Mouse (Mus musculus) cerebellum, adult 9-11 months (tissue): ENCODE measurements around the gene Ufm1.

ENCODE experiments used
- DNase-seq: peaks from one replicate; pipeline ENCODE4 v3.0.0; 2022

The Ufm1 gene

DNA sequence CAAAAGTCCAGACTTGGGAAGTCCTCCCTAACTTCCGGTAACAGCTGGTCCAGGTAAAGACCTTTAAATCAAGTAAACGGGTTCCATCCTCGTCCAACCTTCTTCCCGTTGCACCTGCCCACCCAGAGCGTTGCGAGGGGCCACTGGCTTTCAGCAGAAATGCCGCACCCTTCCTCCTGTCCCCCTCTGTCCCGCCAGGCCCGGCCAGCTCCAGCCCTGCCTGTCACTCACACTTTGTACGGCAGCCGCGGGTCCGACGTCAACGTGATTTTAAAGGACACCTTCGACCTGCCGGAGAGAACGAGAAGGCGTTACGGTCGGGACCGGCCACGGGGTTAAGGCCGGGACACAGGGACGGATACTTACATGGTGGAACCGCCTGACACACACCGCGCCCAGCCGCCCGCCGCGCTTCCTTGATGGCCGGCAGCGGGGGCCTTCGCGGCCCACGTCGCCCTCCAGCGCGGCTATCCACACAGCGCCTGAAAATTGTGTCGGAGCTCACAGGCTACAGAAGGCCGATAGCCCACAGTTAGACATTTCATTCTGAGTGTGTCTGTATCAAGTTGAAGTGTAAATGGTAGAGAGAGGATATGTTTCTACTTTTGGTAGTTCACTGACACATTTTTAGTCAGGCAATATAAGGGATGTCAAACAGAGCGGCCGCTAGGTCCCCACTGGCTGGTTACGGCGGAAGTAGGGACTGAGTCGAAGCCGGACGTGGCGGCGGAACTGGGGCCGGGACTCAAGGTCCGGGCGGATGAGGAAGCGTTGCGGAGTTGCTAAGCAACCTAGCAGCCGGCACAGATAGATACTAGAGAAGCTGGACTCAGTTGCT, at the start of gene Ufm1:
Ufm1 (minus strand) TSS at position 448 of the 838 bp plus-strand sequence.
- peak; percentile 95 for DNase-seq

DNA sequence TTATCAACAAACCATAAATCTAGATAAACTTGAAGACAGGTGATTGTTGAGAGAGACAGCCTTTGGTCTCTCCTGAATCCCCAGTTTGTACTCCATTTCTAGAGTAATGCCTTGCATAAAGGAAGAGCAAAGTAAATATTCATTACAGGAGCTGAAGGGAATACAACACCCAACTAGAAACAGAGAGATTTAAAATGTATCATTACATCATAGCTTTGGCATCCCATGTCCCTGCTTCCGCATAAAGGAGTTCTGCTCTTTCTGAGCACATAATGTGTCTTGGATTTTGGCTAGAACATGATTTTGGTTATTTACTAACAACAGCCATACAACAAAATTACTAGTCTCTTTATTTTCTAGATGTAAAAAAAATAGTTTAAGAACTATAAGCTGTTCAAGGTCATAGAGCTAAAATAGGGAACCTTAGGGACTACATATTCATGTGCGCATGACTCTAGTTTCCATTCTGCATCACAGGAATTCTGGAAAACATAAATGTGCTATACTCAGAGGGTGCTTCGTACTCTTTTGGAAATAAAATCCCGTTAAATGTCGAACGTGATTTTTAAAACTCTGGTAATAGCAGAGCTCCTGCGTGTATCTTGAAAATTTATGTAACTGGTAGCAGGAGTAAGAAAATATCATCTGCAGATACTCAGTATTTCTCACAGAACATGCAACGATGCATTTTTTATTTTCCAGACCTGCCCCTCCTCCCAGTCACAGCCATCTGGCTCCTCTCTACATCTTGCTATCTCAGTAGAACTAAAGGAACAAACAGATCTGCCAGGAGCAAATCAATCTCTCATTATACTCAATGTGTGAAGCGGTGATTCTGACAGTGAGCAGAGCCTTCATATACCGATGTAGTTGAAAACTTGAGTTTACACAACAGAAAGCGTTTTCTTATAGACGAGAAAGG, 27.2 kb upstream of the Ufm1 start:
- DNase-seq = no peak

DNA sequence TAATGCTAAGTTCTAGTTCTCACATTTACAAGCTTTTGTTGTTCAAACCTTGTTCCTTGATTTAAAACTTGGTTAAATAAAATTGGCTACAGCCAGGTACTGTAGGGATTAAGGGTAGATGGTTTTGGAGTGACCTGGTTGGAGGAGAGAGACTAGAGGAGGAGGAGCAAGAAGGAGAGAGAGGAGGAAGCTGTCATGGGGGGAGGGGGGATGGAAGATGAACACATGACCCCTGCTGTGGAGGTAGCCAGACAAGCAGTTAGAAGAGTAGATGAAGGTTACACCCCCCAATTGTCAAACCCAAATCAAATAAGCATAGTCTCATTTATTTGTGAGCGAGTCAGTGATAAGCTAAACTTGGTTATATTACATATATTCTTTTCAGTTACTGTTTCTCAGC, 8.0 kb upstream of the Ufm1 start:
- no peak for DNase-seq

DNA sequence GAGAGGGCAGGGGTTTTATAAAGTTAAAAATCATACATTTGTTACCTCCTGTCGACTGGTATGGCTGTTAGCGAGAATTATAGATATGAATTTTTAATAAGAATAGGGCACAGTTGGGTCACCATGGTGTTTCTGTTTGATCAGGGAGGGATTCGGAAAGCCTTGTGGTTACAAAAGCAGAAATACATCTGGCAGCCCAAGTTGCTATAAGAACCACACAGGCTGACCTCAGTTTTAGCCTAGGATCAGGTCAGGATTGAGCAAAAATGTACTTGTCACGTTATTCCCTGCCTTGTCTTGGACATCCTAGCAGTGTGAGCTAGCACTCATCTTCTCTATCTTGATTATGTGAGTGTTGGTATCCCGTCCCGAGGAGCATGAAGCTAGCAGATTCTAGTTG, 6.9 kb upstream of the Ufm1 start:
- DNase-seq = no peak

DNA sequence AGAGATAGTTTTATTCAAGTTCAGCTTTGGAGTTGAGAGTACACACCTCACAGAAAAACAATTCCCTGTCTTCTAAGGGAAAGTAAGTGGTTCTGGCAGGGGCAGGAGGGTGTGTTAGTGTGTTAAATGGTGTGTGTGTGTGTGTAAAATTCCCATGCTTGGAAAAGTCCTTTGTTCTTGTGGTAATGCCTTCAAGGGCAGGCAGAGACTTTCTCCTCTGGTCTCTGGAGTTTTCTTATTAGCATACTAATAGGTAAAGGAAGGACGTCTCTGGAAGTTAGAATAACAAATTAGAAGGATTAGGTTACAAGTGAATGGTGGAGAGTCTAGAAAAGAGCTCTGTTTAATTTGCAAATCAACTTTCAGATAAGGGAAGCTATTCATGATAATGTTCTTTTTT, 5.6 kb upstream of the Ufm1 start:
- no peak for DNase-seq

DNA sequence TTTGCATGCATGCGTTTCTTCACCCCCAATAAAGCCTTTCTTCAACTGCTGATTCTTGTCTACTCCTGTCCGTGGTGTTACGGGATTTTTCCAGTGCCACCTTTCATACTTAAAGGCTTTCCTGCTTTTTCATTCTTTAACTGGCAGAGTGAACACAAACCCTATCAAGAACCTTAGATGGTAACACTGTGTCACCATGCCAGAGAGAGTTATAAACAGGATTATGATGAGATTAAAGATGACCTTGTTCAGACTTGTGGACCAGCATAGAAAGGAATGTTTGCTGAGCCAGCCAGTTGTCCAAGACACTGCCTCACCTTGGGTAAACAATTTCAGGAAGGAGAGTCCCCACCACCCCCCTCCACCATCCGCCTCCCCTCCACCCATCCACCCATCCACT, 4.6 kb upstream of the Ufm1 start:
- no peak for DNase-seq

DNA sequence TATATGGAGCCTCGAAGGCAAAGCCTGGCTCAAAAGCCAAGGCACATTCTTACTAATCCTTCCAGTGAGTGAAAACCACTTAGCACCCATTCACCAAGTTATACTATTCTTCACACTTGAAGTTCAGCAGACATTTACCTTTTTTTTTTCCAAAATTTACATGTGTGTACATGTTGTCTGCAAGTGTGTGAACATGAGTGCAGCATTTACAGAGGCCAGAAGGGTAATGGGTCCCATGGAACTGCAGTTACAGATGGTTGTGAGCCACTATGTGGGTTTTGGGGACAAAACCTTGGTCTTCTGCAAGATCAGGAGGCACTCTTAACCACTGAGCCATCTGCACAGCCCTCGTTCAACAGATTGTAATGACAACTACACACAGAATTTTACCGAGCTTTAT, 8.8 kb downstream of the Ufm1 start:
- no peak for DNase-seq

DNA sequence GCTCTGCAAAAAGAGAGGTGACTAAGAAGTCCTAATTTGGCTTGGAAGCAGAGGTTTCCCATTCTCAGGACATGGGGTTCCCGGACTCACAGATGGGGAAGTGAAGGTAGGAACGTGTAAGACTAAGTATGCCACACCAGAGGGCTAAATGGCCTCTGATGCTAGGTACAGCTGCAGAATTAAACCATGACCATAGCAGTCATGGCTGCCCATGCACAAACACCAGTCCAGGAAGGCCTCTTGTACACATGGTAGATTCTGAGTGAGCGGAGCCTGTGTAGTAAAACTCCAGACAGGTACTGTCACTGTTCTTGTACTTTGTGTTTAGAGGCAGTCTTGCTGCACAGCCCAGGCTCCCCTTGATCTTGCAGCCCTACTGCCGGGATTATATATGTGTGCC, 9.4 kb downstream of the Ufm1 start:
- no peak for DNase-seq

DNA sequence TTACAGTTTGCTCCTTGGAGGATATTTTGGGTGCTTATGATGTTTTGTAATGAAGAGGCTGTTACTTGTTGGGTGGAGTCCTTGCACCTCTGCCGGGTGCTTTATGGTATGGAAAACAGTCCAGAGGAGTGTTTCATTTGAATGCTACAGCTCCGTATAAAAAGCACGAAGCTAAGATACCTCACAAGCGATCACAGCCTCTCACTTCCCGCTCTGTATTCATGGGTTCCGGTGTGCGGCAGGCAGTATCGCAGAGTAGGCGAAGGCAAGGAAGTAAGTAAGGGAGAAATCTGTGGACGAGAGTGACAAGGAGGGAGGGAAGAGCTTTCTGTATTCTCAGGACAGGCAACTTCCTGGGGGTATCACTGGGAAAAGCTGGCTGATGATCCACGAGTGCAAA, 15.4 kb downstream of the Ufm1 start:
- no peak for DNase-seq

DNA sequence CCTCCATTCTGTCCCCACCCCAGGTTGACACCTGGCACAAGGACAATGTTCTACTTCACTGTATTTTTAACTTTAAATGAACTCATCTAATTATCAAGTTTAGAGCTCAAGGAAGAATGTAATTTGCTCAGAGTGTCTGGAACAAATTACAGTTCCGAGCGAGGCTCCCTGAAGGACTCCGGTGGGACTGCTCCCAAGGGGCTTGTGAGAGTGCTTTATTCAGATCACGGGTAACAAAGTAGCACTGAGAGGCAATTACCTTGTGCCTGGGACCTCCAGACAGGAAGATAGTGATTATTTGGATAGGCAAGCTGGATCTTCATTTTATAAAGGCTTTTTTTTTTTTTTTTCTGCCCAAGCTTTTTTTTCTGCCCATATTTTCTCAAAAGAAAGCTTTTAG, 15.9 kb downstream of the Ufm1 start:
- no peak for DNase-seq

DNA sequence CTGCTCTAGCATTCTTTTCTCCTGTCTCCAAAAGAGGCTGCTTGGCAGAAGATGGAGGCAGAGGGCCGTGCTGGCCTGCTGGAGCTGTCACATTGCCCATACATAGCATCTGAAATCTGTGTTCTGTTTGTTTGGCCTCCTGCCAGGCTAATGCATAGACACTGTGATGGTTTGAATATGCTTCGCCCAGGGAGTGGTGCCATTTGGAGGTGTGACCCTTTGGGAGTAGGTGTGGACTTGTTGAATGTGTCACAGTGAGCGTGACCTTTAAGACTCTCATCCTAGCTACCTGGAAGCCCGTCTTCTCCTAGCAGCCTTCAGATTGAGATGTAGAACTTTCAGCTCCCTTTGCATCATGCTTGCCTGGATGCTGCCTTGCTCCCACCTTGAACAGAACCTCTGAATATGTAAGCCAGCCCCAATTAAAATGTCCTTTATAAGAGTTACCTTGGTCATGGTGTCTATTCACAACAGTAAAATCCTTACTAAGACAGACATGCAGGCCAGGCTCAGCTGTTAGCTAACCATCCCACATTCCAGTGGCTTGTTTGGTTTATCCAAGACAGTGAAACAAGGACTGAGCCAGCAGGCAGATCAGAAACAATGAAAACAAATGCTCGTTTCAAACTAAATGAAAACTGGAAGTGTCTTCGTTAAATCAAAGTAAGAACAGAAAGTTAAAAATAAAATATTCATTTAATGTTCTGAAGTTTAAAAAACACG, 17.3 kb downstream of the Ufm1 start:
- DNase-seq = no peak

DNA sequence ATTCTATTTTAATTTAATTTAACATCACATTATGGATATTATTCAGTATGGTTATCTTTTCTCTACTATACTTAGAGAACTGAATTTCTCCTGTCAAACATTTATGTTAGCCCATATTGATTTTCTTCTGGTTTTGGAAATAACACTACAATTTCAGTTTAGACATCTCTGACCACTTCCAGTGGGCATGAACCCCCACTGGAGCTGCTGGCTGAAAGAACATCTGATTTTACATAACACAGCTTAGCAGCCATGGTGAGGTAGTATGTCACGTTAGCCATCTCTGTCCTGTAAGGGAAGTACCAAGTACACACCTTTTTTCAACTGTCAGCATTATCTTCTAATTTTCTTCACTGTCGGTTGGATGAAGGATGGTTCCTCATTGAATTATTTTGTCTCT, 18.8 kb downstream of the Ufm1 start, which contains the start of gene Gm10985:
Gm10985 (plus strand) TSS at position 301 of the 400 bp plus-strand sequence.
- no peak for DNase-seq

DNA sequence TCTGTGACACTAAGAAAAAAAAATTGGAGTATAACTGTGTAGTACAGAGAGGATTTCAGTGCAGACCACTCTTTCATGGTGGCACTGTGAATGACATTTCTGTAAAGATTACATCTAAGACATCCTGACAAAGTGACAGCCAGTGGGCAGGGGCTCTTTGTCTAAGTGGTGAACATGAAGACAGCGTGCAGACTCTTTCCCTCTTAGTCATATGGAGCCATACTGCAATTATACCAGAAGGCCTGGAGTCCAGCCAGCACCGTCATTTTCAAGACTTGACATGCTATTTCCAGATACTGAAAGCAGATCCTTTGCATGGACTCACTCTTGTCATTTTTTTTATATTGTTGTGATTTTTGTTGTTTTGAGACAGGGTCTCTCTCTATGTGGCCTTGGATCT, 29.4 kb downstream of the Ufm1 start:
- no peak for DNase-seq

DNA sequence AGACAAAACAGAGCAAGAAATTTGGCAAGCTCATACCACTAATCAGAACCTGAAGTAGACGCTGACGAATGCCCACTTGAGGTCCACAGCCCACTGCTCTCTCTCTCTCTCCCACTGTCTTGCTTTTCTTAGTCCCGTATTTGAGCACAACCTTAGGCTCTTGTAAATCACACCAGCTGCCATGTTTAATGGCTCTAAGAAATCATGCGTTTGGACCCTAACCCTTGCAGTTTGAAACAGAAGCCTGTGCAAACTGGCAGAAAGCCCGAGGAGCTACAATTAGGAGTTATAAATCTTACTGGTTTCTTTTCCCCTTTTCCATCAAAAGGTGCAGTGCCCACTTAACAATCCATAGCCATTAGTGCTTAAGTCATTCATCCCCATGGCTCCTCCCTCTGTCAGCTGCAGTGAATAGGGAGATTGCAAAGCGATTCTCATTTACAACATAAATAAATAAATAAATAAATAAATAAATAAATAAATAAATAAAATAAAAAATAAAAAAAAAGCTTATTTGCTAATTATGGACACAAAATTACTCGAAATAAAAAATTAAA, 50.1 kb downstream of the Ufm1 start:
- DNase-seq = no peak
